Mouse (Mus musculus) left cerebral cortex, postnatal 4 days (tissue): ENCODE results near the gene Vsx1. TPM values are rescaled to one million over a fixed set of nuclear protein-coding genes. Genes with fewer than 3 reads are reported as not detected.

Experiments
- DNase-seq: peaks from one replicate; pipeline ENCODE4 v3.0.0-alpha.2; 2022
- intact Hi-C: fragments of 180-260 bp; cut with DNase I; formaldehyde crosslinking; loops from one replicate; pipeline ENCODE4 v1.15.1; 2025
- total RNA-seq, 2 experiments: library from RNA; stranded (reverse); gene quantifications; 2 replicates each; pipeline ENCODE4 v1.2.3; 2021

Gene Vsx1
- total RNA-seq, 2 experiments from 2014 or later: 0.10 to 0.12 TPM

DNA sequence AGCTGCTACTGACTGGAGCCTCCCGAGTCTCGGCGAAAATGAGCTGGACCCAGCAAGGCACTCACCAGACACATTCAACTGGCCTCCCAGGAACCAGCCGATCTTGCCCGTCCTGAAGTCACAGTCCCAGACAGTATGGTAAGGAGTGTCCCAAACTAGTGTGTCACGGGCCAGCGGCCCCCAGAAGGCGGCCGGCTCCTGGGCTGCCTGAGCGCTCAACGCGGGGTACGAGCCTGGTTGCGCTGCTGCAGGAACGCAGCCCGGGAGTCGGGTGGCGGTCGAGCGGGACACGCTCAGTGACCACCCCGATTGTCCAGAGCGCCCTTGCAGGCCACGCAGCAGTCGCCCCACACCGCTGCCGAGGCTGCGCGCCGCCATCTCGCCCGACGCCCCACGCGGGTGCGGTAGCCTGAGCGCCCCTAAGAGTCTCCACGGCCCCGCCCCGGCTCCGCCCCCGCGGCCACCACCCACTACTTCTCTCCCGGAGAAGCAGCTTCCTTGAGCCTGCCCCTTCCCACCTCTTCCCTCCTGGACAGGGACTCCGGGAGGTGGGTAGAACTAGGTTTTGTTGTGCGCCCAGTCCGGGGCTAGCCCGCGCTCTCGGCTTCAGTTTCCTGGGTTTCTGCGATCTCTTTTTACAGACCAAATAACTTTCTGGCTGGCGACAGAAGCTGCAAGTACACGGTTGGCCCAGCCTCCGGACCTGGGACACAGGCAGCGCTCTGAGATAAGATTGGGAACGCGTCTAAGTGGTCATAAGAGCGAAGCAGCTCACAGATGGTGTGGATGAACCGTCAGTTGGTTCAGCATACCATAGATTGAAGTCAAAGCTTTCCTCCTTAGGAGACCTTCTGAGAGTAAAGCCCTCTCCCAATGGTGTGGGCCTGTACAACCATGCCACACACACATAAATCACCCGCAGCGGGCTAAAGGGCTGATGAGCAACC, 21.1 kb downstream of the Vsx1 start, which contains the start of gene Acss1:
Gene Acss1, minus strand, starts transcription at position 681 of the 947 bp plus-strand sequence.
- intact Hi-C loops: no loop called here
- DNase-seq: peak; percentile 36

GRCm38 (mm10) chr2:150667065-150667819, 21.9 kb downstream of the Vsx1 start:
- no peak for DNase-seq
- intact Hi-C loops: no loop called here

DNA sequence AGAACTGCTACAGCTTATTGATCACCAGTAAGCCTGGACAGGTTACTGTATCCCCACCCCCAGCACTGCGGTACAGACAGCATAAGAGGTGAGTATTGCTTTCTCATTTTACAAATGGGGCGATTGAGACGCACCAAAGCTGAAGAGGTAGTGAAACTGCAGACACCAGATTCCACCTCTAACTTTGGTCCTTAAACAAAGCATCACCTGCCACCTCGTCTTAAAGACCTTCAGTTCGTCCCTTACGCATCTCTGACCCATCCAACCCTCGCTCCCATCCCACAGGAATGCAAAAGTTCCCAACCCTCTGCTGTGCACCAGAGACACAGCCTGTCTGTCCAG, 22.5 kb downstream of the Vsx1 start:
- intact Hi-C loops: no loop called here
- no peak for DNase-seq

- intact Hi-C loops: no loop called here
- DNase-seq: no peak
These were observed 23.4 kb downstream of the Vsx1 start for GRCm38 (mm10) chr2:150665534-150666451.

GRCm38 (mm10) chr2:150665006-150665405, 24.2 kb downstream of the Vsx1 start:
- no peak for DNase-seq
- intact Hi-C loops: no loop called here

DNA sequence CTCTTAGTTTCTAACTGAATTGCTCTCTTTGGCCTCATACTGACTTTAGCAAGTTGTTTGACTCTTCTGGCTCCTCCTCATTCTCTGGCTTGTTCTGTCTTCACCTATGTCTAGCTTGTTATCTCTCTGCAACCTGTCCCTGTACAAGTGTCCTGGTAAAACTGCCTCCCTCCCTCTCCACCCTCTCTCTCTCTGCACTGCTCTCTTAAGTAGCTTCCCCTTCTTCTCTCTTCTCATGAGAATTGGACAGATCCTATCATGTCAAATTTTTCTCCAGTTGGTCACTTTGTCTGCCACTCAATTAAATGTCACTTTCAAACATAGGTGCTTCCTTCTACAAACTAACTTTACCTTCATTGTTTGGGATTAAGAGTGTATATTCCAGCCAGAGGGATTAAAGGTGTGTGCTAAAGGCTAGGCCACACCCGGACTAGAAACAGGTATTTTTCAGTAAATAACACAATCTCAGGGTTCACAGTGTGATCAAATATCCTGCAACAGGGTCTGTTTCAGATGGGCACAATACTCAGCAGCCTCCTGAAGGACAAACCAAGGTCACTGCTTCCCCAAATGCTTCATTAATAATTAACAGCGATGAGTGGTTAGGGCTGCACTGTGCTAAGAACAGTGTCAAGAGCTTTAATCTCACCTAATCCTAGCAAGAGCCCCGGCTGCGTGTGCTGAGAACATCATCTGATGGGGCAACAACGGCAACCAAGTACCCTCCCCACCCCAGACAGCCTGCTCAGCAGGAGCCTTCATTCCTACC, 24.8 kb downstream of the Vsx1 start:
- intact Hi-C loops: no loop called here
- DNase-seq: no peak

DNA sequence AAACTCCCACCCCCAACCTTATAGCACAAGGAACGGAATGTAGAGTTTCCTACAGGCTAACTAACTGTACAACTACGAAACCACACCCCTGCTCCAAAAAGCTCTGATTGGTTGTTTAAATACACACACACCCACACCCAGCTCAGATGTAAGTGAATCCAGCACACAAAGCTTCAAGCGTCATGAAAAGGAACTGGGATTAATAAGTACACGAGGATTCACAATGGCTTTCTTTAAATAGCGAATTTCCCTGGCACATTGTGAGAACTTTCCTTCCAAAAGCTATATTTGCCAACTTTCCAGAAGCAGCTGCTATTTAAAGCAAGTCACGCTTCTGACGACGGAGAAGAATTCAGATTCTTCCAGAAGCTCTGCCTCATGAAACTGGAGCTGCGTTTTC, 25.9 kb downstream of the Vsx1 start:
- intact Hi-C loops: no loop called here
- no peak for DNase-seq

DNA sequence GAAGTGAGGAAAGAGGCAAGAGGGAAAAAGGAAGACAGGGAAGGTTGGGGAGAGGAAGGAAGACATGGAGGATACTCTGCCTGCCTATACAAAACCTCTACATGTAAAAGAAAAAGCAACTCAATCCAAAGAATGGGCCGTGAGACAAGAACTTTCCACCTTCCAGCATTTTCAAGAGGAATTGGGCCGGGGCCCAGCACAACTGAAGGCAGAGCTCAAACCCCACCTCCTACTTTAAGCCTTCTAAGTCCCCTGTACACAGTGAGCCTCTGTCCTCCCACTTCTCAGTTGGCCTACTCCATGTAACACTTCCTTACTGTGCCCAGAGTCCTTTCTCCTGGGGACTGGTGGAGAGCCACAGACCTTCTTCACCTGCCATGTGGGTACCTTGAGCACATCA, 27.2 kb downstream of the Vsx1 start:
- intact Hi-C loops: no loop called here
- DNase-seq: no peak

DNA sequence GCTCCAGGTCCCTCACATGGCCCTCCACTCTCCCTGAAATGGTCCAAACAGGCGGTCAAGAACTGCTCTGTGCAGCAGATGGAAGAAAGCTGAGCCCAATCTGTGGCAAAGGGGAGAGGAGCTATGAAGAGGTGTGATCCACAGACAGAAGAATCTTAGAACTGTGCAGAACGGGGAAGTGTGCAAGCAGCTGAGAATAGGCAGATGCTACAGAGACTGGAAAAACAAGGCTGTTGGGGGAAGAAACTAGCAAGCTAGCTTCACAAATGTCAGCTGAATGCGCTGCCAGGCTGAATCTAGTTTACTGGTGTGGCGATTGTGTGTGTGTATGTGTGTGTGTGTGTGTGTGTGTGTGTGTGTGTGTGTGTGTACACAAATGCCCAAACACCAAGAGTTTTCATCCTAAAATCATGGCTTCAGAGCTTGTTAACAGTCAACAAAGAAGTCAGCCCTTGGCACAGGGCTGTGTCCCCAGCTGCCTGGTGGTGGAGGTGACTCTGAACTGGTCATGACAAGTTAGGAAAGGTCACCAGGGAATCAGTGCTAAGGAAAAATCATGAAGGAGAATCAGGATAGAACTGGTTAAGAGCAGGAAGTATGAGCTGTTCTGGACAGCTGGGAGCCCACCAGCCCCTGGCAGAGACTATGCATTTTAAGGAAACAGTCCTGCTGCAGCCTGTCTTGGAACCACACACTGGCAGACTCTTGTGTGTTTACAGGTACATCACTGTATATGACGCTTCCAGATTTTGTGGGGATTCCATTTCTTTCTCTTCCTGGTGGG, 28.3 kb downstream of the Vsx1 start:
- DNase-seq: no peak

DNA sequence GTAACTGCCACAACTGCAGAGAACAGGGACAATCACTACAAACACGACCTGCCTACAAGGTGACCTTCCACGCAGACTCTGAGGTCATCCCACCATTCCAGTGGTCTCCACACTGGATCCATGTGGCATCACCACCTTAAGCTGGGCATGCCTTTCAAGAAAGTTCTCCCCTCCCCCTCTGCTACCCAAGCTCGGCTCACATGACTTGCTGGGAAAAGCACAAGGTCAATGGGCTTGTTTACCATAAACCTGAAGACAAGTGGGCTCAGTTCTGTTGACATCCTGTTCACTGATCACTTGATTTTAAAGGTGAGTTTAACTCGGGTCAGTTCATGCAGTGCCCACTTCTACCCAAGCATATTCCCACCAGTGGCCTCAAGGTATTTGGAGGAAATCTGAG, 29.1 kb downstream of the Vsx1 start:
- DNase-seq: no peak
- intact Hi-C loops: no loop called here

More for the DNA sequence above, 28.3 kb downstream of the Vsx1 start:
- intact Hi-C loops: no loop called here

- no peak for DNase-seq
- intact Hi-C loops: no loop called here
These were observed 32.0 kb downstream of the Vsx1 start for GRCm38 (mm10) chr2:150656975-150657768.

DNA sequence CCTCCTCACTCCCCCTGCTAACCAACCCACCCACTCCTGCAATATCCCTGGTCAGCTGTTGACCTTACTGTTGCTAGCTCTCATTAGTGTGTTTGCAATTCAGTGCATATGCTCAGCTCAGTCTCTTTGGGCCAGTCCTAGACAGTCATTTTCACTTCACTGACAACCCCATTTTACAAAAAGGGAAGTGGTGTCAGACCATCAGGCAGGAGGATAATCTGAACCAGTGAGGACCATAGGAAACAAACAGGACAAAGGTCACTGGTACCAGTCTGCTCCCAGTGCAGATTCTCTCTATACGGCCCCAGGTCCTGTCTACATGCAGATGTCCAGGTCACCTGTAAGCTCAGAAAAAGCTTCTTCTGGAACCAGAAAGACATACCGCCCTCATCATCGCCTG, 33.0 kb downstream of the Vsx1 start:
- intact Hi-C loops: no loop called here
- DNase-seq: no peak

- intact Hi-C loops: no loop called here
- DNase-seq: no peak
These were observed 33.9 kb downstream of the Vsx1 start for GRCm38 (mm10) chr2:150655290-150655689.

GRCm38 (mm10) chr2:150654814-150655213, 34.3 kb downstream of the Vsx1 start:
- intact Hi-C loops: no loop called here
- DNase-seq: no peak

GRCm38 (mm10) chr2:150651366-150651765, 37.8 kb downstream of the Vsx1 start:
- no peak for DNase-seq
- intact Hi-C loops: no loop called here

DNA sequence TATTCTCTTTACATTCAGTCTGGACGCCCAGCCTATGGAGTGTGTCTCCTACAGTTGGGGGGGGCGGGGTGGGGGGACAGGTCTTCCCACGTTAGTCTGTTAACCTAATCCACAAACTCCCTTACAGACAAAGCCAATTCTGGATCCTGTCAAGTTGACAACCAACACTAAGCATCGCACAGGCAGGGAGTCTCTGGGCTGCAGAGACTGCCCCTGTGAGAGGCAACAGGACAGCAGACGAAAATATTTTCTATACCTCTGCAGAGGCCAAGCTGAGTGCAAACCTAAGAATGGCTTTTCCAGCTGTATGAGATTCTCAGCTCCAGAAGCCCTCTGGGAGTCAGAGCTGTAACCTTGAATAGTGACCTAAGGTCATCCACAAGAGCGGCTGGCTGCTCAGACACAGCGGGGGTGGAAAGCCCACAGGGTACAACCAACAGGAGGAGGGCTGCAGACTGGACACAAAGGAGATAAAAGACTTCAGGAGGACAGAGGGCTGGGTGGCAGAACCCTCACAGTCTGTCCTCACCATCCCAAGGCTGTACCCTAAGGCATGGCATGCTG, 38.6 kb downstream of the Vsx1 start:
- intact Hi-C loops: no loop called here
- no peak for DNase-seq

DNA sequence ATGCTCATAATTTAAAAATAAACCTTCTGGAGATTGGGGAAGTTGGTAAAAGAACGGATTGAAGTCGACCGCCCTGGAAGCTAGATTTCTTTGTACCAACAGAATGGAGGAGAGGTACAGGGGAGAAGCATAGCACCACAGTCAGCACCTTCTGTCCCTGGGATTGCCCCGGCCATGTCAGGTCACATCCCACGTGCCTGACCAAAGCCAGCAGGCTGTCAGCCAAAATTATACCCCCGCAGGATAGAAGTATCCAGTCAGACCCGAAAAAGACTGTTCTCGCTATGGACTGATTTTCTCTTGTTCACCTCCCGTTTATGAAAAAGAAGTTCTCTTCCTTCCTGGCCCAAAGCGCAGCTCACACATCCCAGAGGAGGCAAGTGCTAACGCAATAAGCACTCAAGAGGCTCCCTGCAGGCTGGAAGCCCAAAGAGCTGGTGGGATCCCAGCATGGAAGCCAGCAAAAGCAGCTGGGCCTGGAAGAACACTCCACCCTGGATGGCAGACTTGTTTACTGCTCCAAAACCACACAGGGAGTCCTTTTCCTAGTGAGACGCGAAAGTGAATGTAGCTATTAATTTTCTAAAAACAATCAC, 40.8 kb downstream of the Vsx1 start:
- intact Hi-C loops: no loop called here
- DNase-seq: no peak
